Mouse (Mus musculus) intestine, embryonic 16.5 days (tissue): ENCODE results near the gene Slc36a3. TPM values are rescaled to one million over a fixed set of nuclear protein-coding genes. Genes with fewer than 3 reads are reported as not detected.

Experiments
- ATAC-seq: fragments of 200-750 bp; cut with Nextera tagmentation; 2 replicates; pipeline ENCODE4 v1.8.0; 2017; ENCODE audit warnings: moderate TSS enrichment, moderate library complexity
- H3K27ac ChIP-seq: fragments of 300-500 bp; sonication (generic); 2 replicates; pipeline ENCODE4 v1.5.1; 2014; ENCODE audit warnings: mild to moderate bottlenecking, low read length
- H3K27me3 ChIP-seq: fragments of 300-500 bp; sonication (generic); replicated peaks from 2 replicates; pipeline ENCODE4 v1.6.1; 2014; ENCODE audit warnings: low read length, control low read depth, mixed read lengths; ENCODE audit not compliant: control insufficient read depth, insufficient read depth
- H3K36me3 ChIP-seq: fragments of 300-500 bp; sonication (generic); 2 replicates; pipeline ENCODE4 v1.6.1; 2014; ENCODE audit warnings: low read length, control low read depth; ENCODE audit not compliant: control insufficient read depth, insufficient read depth
- H3K4me1 ChIP-seq: fragments of 300-500 bp; sonication (generic); 2 replicates; pipeline ENCODE4 v1.6.1; 2014; ENCODE audit warnings: low read length, control low read depth, mixed read lengths; ENCODE audit not compliant: control insufficient read depth, insufficient read depth
- H3K4me2 ChIP-seq: fragments of 300-500 bp; sonication (generic); 2 replicates; pipeline ENCODE4 v1.6.1; 2014; ENCODE audit warnings: low read depth, low read length, control low read depth
- H3K4me3 ChIP-seq: fragments of 300-500 bp; sonication (generic); 2 replicates; pipeline ENCODE4 v1.5.1; 2014; ENCODE audit warnings: mild to moderate bottlenecking, low read length
- H3K9ac ChIP-seq: fragments of 300-500 bp; sonication (generic); 2 replicates; pipeline ENCODE4 v1.6.1; 2014; ENCODE audit warnings: low read depth, low read length
- H3K9me3 ChIP-seq: fragments of 300-500 bp; sonication (generic); 2 replicates; pipeline ENCODE4 v1.6.1; 2016; ENCODE audit warnings: low read length, control low read depth; ENCODE audit not compliant: control insufficient read depth
- WGBS: fragments of 180-500 bp; shearing (Covaris S2); extraction: QIAGEN DNeasy Blood & Tissue Kit; methylation state at CpG from one replicate; pipeline ENCODE4 v1.1.7; 2014; 5-methylcytosine and 5-hydroxymethylcytosine counted together
- polyA plus RNA-seq: library from polyadenylated mRNA; unstranded; fragments of >200 nt; fragmentation: Nextera tagmentation; extraction: Ambion mirVana; gene quantifications from 2 replicates; pipeline ENCODE4 v1.2.1, GENCODE M21; 2015

Gene Slc36a3
- polyA plus RNA-seq, 1 experiment from 2014 or later, result not detected

- H3K27me3 ChIP-seq, result no peaks in the 10 kb centered on the region
- H3K4me3 ChIP-seq, result no peak overlapping the region
- WGBS, result 70% methylated on average over 2 of the region's 2 CpGs
- H3K27ac ChIP-seq, result no peak overlapping the region
- H3K4me1 ChIP-seq, result no peaks in the 10 kb centered on the region
- no peak overlapping the region for H3K9ac ChIP-seq
- ATAC-seq, result no peak
- no peaks in the 10 kb centered on the region for H3K36me3 ChIP-seq
- H3K9me3 ChIP-seq, result no peaks in the 10 kb centered on the region
- no peak overlapping the region for H3K4me2 ChIP-seq
These were observed 61.6 kb downstream of the Slc36a3 start for GRCm38 (mm10) chr11:55089892-55090291.

- H3K4me3 ChIP-seq, result no peak overlapping the region
- WGBS, result 8% methylated on average over 10 of the region's 10 CpGs
- H3K27ac ChIP-seq, result no peak overlapping the region
These were observed 64.5 kb downstream of the Slc36a3 start for GRCm38 (mm10) chr11:55087006-55087405.

GRCm38 (mm10) chr11:55085396-55085795 lies 66.1 kb downstream of the Slc36a3 start:
- 43% methylated on average over 5 of the region's 5 CpGs for WGBS
- no peak for ATAC-seq

More at GRCm38 (mm10) chr11:55087006-55087405, 64.5 kb downstream of the Slc36a3 start:
- Histone ChIP-seq H3K9ac (no peak overlapping the region), H3K4me2 (no peak overlapping the region), H3K4me1 (no peaks in the 10 kb centered on the region), H3K27me3 (no peaks in the 10 kb centered on the region), H3K9me3 (no peaks in the 10 kb centered on the region), H3K36me3 (no peaks in the 10 kb centered on the region)
- peak; percentile 73 for ATAC-seq

GRCm38 (mm10) chr11:55084629-55085028 lies 66.9 kb downstream of the Slc36a3 start:
- Histone ChIP-seq H3K9me3 (no peaks in the 10 kb centered on the region), H3K4me1 (no peaks in the 10 kb centered on the region), H3K27me3 (no peaks in the 10 kb centered on the region), H3K9ac (no peak overlapping the region), H3K27ac (no peak overlapping the region), H3K36me3 (no peaks in the 10 kb centered on the region), H3K4me2 (no peak overlapping the region), H3K4me3 (no peak overlapping the region)
- WGBS, result 74% methylated on average over 4 of the region's 4 CpGs
- no peak for ATAC-seq

More at GRCm38 (mm10) chr11:55085396-55085795, 66.1 kb downstream of the Slc36a3 start:
- H3K36me3 ChIP-seq, result no peaks in the 10 kb centered on the region
- no peaks in the 10 kb centered on the region for H3K27me3 ChIP-seq
- no peaks in the 10 kb centered on the region for H3K4me1 ChIP-seq
- no peak overlapping the region for H3K4me3 ChIP-seq
- no peak overlapping the region for H3K9ac ChIP-seq
- H3K9me3 ChIP-seq, result no peaks in the 10 kb centered on the region
- no peak overlapping the region for H3K27ac ChIP-seq
- no peak overlapping the region for H3K4me2 ChIP-seq

- Histone ChIP-seq H3K4me3 (no peak overlapping the region), H3K27ac (no peak overlapping the region), H3K4me2 (no peak overlapping the region), H3K9ac (no peak overlapping the region), H3K4me1 (peaks cover 18% of the 10 kb centered on the region), H3K27me3 (no peaks in the 10 kb centered on the region), H3K36me3 (no peaks in the 10 kb centered on the region), H3K9me3 (no peaks in the 10 kb centered on the region)
- no peak for ATAC-seq
- 87% methylated on average over 9 of the region's 9 CpGs for WGBS
These were observed 70.3 kb downstream of the Slc36a3 start for GRCm38 (mm10) chr11:55081206-55081605.

- Histone ChIP-seq H3K9me3 (no peaks in the 10 kb centered on the region), H3K4me3 (no peak overlapping the region), H3K36me3 (no peaks in the 10 kb centered on the region), H3K4me2 (no peak overlapping the region), H3K9ac (no peak overlapping the region), H3K4me1 (peaks cover 20% of the 10 kb centered on the region), H3K27ac (no peak overlapping the region), H3K27me3 (no peaks in the 10 kb centered on the region)
- whole genome bisulfite sequencing, result 86% methylated on average over 4 of the region's 4 CpGs
- no peak for ATAC-seq
These were observed 72.3 kb downstream of the Slc36a3 start for GRCm38 (mm10) chr11:55079180-55079579.

- H3K9me3 ChIP-seq, result no peaks in the 10 kb centered on the region
- H3K36me3 ChIP-seq, result no peaks in the 10 kb centered on the region
- H3K27me3 ChIP-seq, result no peaks in the 10 kb centered on the region
- peaks cover 20% of the 10 kb centered on the region for H3K4me1 ChIP-seq
- H3K27ac ChIP-seq, result no peak overlapping the region
- 54% methylated on average over 3 of the region's 3 CpGs for WGBS
- H3K4me3 ChIP-seq, result no peak overlapping the region
- ATAC-seq, result no peak
- peak overlapping the region; percentile 70 for H3K9ac ChIP-seq
- peak overlapping the region; percentile 98; the same call in 1 of the 2 replicates for H3K4me2 ChIP-seq
These were observed 73.0 kb downstream of the Slc36a3 start for GRCm38 (mm10) chr11:55078502-55078901.

GRCm38 (mm10) chr11:55077331-55078231 lies 73.9 kb downstream of the Slc36a3 start, which contains the start of gene Ccdc69:
Gene Ccdc69, minus strand, starts transcription at chr11:55078131.
- peak within 1 kb of the TSS; percentile 58 for H3K4me3 ChIP-seq
- peak within 1 kb of the TSS; percentile 98 for H3K4me2 ChIP-seq
- peak within 1 kb of the TSS; percentile 70 for H3K9ac ChIP-seq
- no peaks in the 10 kb centered on the region for H3K36me3 ChIP-seq
- peak; percentile 84 for ATAC-seq
- peak within 1 kb of the TSS; percentile 23; the same call in 1 of the 2 replicates for H3K27ac ChIP-seq
- peaks cover 20% of the 10 kb centered on the region for H3K4me1 ChIP-seq
- no peaks in the 10 kb centered on the region for H3K9me3 ChIP-seq
- H3K27me3 ChIP-seq, result no peaks in the 10 kb centered on the region
- WGBS, result under 1% methylated on average over 50 of the region's 50 CpGs

GRCm38 (mm10) chr11:55076234-55076633 lies 75.3 kb downstream of the Slc36a3 start:
- H3K9ac ChIP-seq, result no peak overlapping the region
- peaks cover 20% of the 10 kb centered on the region for H3K4me1 ChIP-seq
- WGBS, result 90% methylated on average over 5 of the region's 5 CpGs
- H3K4me2 ChIP-seq, result no peak overlapping the region
- no peak overlapping the region for H3K27ac ChIP-seq
- H3K9me3 ChIP-seq, result no peaks in the 10 kb centered on the region
- H3K27me3 ChIP-seq, result no peaks in the 10 kb centered on the region
- H3K4me3 ChIP-seq, result no peak overlapping the region
- no peaks in the 10 kb centered on the region for H3K36me3 ChIP-seq
- ATAC-seq, result no peak
